Mouse (Mus musculus) cortical plate, adult 2 months (tissue): ENCODE measurements around the gene Tmem184a. TPM values are rescaled to one million over a fixed set of nuclear protein-coding genes. Genes with fewer than 3 reads are reported as not detected.
A peak's percentile ranks its signal among the peaks of the same experiment; 100 is the strongest.

ENCODE experiments used
- H3K27ac ChIP-seq: fragments of 200-500 bp; 2 replicates; pipeline ENCODE4 v1.5.1; 2012; ENCODE audit warnings: low read length, control low read depth, inconsistent platforms; ENCODE audit not compliant: insufficient read depth
- H3K4me1 ChIP-seq: fragments of 200-500 bp; 2 replicates; pipeline ENCODE4 v1.6.1; 2011; ENCODE audit warnings: low read length; ENCODE audit not compliant: control insufficient read depth, insufficient read depth
- H3K4me3 ChIP-seq: fragments of 200-500 bp; 2 replicates; pipeline ENCODE4 v1.5.1; 2011; ENCODE audit warnings: mild to moderate bottlenecking, low read length, control low read depth; ENCODE audit not compliant: insufficient read depth
- CTCF ChIP-seq: fragments of 200-500 bp; IDR thresholded peaks from 2 replicates; pipeline ENCODE4 v1.5.1; 2011; ENCODE audit warnings: mild to moderate bottlenecking, control low read depth, low read length; ENCODE audit not compliant: insufficient read depth; ENCODE audit errors: extremely low read depth
- POLR2A ChIP-seq: fragments of 200-500 bp; IDR thresholded peaks from 2 replicates; pipeline ENCODE4 v1.6.1; 2011; ENCODE audit warnings: mild to moderate bottlenecking, low read length, control low read depth; ENCODE audit not compliant: insufficient read depth; ENCODE audit errors: extremely low read depth
- polyA plus RNA-seq: library from polyadenylated mRNA; depleted of rRNA; stranded (reverse); fragments of >200 nt; gene quantifications from 2 replicates; pipeline ENCODE4 v1.2.3, GENCODE M21; 2012

Gene Tmem184a
- polyA plus RNA-seq, 1 experiment, result 0.21 TPM

DNA sequence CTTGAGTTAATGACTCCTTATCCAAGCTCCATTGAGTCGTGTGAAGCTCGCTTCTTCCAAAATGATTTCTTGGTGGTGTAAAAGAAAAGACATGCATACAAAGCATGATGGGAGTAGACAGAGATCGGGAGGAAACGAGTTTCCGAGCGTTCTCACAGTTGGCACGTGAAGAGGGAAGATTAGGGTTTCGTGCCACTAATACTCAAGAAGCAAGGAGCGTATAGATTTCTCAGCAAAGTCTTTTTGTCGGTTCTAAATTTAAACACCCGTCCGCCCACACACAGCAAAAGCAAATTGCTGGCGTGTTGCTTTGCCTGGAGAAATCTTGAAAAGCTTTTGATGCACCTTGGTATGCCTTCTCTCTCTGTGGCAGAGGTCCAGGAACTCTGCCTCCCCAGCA, 9.7 kb upstream of the Tmem184a start:
- TF ChIP-seq POLR2A, result no peak
- H3K4me3 ChIP-seq, result no peak overlapping the region
- H3K27ac ChIP-seq, result no peak overlapping the region
- H3K4me1 ChIP-seq, result peaks cover 4% of the 10 kb centered on the region

DNA sequence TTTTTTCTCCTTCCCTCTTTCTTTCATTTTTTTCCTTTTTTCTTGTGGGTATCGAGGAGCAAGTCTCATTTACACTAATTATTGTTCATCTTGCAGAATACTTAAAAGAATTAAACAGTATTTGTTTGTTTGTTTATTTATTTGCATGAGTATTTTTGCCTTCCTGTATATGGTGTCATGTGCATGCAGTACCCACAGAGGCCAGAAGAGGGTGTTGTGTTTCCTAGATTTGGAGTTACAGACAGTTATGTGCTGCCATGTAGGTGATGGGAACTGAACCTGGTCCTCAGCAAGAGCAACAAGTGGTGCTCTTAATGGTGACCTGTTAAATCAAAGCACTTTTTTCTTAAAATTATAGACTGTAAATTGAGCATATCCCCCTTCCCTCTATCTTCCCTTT, 7.9 kb upstream of the Tmem184a start:
- no peak overlapping the region for H3K27ac ChIP-seq
- TF ChIP-seq CTCF (0 out of 2 replicates have a peak, but pooled peaks have one; percentile 12), POLR2A (no peak)
- H3K4me1 ChIP-seq, result peaks cover 4% of the 10 kb centered on the region
- H3K4me3 ChIP-seq, result no peak overlapping the region

DNA sequence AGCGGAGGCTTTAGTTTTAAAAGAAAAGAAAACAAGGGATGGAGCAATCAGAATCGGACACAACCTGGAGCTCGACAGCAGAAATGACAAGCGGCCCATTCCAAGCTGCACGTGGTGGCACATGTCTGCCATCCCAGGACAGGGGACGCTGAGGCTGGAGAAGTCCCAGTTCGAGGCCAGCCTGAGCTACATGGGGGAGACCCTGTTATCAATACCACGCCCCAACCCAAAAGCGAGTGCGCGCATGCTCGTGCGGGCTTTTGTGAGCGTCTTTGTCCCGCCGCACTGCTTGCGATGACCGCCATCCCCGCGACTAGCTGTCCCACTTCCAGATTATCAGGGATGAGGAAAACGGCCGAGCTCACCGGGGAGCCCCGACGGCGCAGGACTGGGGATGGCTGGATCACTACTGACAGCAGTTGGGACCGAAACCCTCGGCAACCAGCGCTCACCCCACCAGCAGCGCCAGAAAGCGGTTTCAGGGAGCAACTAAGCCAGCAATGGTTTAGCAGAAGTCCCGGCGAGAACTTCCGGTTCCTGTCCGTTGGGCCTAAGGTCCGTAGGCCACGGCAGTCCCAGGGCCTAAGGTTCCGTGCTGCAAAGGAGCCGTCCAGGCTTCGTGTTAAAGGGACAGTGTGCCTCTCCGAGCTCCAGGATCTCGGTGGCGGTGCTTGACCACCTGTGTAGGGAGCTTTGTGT, 6.8 kb upstream of the Tmem184a start, which contains the start of the genes Gm26938 and Psmg3:
TSS of gene Gm26938 (minus strand) at position 51 of the 699 bp plus-strand sequence.
TSS of gene Psmg3 (minus strand) at position 529 of the 699 bp plus-strand sequence.
- Histone ChIP-seq H3K4me1 (peaks cover 4% of the 10 kb centered on the region), H3K4me3 (peak within 1 kb of the TSS; percentile 68), H3K27ac (no peak within 1 kb of the TSS)
- no peak for TF ChIP-seq CTCF
- TF ChIP-seq POLR2A, result peak; percentile 81

DNA sequence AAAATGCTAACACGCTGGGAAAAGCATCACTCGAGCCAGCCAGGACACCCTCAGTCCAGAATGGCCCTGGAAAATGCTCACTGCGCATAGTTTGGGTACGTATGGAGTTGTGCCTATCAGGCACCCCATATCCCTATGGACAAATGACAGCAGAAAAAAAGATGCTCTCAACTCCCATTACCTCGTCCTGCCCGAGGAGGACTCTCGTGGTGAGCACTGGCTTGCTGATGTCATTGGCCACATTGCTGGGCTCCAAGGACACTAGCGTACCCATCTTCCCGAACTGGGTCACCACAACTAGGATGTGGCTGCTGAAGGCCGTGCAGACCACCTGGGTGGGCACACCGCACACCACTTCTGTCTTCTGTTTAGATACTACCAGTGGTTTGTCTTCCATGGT, 6.2 kb upstream of the Tmem184a start:
- peak overlapping the region; percentile 68 for H3K4me3 ChIP-seq
- peaks cover 4% of the 10 kb centered on the region for H3K4me1 ChIP-seq
- H3K27ac ChIP-seq, result no peak overlapping the region
- TF ChIP-seq POLR2A (no peak), CTCF (no peak)

DNA sequence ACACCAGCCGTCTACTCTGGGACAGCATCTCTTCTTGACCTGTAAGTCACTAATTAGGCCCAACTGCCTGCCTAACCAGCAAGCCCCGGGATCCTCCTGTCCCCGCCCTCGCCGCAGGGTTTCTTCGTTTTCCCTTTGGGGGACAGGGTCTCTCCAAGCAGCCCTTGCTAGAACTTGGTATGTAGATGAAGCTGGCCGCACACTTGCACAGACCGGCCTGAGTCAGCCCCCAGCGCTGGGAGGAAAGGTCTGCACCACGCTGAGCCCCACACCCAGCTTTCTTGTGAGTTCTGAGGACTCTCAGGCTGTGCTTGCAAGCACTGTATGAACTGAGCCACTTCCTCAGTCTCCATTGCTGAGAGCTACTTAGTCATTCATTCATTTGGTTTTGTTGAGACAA, 4.8 kb upstream of the Tmem184a start:
- Histone ChIP-seq H3K27ac (no peak overlapping the region), H3K4me1 (peaks cover 4% of the 10 kb centered on the region), H3K4me3 (no peak overlapping the region)
- no peak for TF ChIP-seq POLR2A
- no peak for TF ChIP-seq CTCF

DNA sequence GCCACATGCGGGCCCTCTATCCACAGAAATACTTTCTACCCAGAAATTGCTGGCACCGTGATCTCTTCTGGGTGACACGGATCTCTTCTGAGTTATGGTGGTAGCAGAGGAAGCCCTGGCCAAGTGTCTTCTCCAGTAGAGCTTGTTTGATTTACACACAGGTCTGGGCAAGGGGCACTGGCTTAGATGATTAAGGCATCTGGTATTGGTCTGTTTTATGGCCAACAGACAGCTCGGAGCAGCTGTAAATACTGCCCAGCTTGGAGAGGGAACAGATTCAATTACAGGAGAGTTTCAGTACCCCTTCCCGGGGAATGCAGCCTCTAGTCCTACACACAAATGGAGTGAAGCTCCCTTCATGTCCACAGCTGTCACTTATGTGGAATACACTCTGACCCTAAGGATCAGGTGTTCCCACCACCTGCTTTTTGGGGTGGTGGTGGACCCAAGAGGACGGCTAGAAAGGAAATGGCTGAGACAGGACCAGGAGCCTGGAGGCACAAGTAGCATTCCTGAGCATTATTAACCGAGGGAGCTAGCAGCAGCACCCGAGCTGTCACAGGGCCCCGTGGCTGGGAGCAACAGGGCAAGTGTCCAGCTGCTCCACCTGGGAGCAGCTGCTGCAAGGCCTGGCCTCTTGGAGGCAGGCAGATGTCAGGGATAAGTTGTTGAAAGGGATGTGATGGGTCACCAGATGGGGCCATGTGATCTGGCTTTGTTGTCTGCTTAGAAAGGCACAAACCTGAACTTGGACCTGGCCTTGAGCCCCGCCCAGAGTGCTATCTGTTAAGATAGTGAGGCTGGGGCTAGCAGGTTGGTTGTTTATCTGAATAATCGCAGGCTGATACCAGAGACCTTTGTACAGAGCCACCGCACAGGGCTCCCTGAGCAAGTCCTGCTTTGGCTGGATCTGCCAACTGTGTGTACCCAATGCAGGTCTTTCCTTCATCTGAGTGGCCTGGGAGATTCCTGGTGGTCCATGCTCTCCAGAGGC, 2.0 kb upstream of the Tmem184a start:
- no peak overlapping the region for H3K27ac ChIP-seq
- no peak for TF ChIP-seq CTCF
- peaks cover 4% of the 10 kb centered on the region for H3K4me1 ChIP-seq
- H3K4me3 ChIP-seq, result no peak overlapping the region

DNA sequence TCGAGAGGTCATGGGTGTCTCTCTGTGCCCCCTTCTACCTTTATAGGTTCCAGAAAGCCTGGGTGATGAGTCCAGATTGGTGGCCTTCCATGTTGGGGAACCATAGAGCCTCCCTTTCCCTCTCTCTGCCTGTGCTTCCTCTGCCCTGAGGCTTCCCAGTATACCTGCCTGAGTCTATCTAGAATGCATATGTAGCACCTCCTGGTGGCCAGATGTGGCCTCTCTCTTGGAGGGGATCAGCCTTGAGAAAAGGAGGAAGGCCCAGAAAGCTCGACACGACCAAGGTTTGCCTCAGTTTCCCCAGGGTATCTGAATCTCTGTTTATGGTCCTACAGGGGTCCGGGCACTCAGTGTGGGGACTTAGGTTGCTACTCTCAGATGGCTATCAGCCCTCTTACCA, 916 bp downstream of the Tmem184a start:
- Histone ChIP-seq H3K27ac (no peak overlapping the region), H3K4me1 (no peaks in the 10 kb centered on the region), H3K4me3 (no peak overlapping the region)
- TF ChIP-seq POLR2A (no peak), CTCF (peak; percentile 54)

DNA sequence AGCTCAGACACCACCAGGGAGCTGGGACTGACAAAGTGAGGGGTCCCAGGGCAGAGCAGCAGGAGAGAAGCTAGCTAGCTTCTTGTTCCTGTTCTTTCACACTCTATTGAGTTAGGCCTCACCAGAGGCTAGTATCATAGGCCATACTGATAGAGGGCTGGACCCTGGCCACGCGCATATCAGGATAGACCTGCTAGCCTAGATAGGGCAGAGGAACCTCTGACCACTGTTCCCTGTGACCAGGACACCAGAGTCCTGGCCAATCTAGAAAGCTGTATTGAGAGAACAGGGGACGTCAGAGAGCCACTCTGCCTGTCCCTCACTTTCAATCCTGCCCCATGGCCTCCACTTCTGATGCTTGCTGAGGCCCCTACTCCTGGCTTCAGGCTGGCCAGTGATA, 1.7 kb downstream of the Tmem184a start:
- H3K4me1 ChIP-seq, result no peaks in the 10 kb centered on the region
- no peak overlapping the region for H3K4me3 ChIP-seq
- TF ChIP-seq CTCF (no peak), POLR2A (no peak)
- H3K27ac ChIP-seq, result no peak overlapping the region

DNA sequence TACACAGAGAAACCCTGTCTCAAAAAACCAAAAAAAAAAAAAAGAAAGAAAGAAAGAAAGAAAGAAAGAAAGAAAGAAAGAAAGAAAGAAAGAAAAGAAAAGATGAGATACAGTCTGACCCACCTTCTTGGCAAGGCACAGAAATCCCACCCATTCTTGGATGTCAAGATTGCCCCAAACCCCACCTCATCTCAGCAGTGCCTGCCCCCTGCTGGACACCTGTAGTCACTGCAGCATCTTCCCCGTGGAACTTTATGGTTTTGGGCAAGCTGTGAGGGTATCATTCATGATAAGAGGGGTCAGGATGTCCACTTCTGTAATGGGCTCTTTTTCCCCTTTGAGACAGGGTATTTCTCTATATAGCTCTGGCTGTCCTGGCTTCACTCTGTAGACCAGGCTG, 2.4 kb downstream of the Tmem184a start:
- no peak overlapping the region for H3K4me3 ChIP-seq
- TF ChIP-seq CTCF, result peak; percentile 60
- TF ChIP-seq POLR2A, result no peak
- no peak overlapping the region for H3K27ac ChIP-seq
- no peaks in the 10 kb centered on the region for H3K4me1 ChIP-seq
